Mouse (Mus musculus): ENCODE measurements around the gene Src. TPM values are rescaled to one million over a fixed set of nuclear protein-coding genes. Genes with fewer than 3 reads are reported as not detected.

Gene Src
- polyA plus RNA-seq, 1 experiment from 2014 or later, result 37.9 TPM

DNA sequence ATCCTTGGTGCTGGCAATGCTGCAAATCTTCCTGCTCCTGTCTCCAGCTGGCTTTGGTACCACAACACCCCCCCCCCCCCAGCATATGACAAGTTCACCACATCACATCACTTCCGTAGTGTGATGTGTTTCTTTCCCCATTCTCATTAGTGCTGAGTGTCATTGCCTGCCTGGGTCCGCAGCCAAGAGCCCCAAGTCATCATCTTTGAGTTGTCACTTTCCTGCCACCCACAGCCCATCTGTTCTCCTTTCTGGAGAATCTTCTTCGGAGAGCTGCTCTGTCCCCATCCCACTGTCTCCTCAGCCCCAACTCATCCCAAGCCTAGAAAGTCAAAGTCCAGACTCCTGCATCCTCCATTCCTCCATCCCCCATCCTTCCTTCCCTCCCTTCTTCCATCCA is 75.0 kb downstream of the Src start:
- Histone ChIP-seq H3K9ac (replicated peaks) (no peak overlapping the region), H3K4me1 (peaks cover 12% of the 10 kb centered on the region), H3K4me2 (replicated peaks) (no peak overlapping the region), H3K4me3 (no peak overlapping the region), H3K36me3 (no peaks in the 10 kb centered on the region), H3K27ac (replicated peaks) (no peak overlapping the region), H3K9me3 (no peaks in the 10 kb centered on the region), H3K27me3 (no peaks in the 10 kb centered on the region)
- 64% methylated on average over 3 of the region's 3 CpGs for WGBS
- ATAC-seq (replicated peaks), result no peak

DNA sequence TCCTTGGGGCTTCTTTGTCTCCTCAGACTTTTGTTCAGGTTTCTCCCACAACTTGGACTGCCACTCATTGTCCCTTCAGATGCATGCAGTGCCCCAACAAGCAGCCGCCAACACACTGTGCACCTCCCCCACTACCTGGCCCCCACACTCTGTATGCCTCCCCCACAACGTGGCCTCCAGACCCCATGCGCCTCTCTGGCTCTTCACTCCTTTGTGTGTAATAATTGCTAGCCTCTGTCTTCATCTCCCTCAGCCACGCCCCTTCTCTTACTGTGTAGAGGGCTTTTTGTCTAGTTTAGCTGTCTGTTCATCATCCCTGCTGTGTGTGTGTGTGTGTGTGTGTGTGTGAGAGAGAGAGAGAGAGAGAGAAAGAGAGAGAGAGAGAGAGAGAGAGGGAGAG is 80.3 kb downstream of the Src start:
- H3K9ac ChIP-seq (replicated peaks), result no peak overlapping the region
- 3% methylated on average over 4 of the region's 4 CpGs for WGBS

DNA sequence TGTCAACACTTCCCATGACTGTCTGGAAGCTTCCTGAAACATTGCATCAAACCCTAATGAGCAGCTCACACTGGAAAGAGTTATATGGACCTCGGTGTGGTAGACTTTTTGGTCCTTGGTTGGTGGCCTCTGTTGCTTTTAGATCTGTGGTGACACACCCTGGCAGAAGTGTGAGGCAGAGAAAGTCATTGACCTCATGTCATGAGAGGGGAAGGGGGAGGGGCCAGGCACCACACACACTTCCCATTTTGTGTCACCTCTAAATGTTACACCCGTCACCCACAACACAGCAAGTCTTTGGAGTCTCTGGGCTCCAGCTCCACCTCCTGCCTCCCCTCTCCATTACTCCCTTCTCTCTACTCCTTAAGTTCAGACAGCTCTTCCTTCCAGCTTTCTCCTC is 82.1 kb downstream of the Src start:
- Histone ChIP-seq H3K9ac (replicated peaks) (no peak overlapping the region), H3K27ac (replicated peaks) (no peak overlapping the region), H3K4me2 (replicated peaks) (no peak overlapping the region), H3K36me3 (no peaks in the 10 kb centered on the region), H3K27me3 (no peaks in the 10 kb centered on the region), H3K4me3 (no peak overlapping the region), H3K9me3 (no peaks in the 10 kb centered on the region), H3K4me1 (peaks cover 17% of the 10 kb centered on the region)
- ATAC-seq (replicated peaks), result no peak
- 88% methylated on average over 2 of the region's 2 CpGs for WGBS

More for the DNA sequence above, 80.3 kb downstream of the Src start:
- no peaks in the 10 kb centered on the region for H3K27me3 ChIP-seq
- ATAC-seq (replicated peaks), result peak; percentile 84
- no peak overlapping the region for H3K4me3 ChIP-seq
- peak overlapping the region; percentile 81 for H3K27ac ChIP-seq (replicated peaks)
- peaks cover 17% of the 10 kb centered on the region for H3K4me1 ChIP-seq
- H3K4me2 ChIP-seq (replicated peaks), result no peak overlapping the region
- no peaks in the 10 kb centered on the region for H3K36me3 ChIP-seq
- H3K9me3 ChIP-seq, result no peaks in the 10 kb centered on the region

DNA sequence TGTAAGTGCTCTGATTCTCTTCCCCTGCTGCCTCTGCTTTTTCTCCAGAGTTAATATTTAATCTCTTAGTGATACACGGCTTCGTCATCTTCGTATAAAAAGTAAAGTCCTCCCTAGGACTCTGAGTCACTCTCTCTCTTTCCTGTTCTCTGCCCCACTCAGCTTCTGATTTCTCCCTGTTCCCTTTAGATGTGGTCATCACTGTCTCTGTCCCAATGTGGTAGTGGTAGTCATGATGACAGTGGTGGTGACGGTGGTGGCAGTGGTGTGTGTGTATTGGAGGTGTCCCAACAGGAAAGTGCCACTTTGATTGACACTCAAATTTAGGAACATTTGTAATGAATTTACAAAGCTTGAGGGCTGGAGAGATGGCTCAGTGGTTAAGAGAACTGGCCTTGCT is 83.1 kb downstream of the Src start:
- no peak for ATAC-seq (replicated peaks)
- H3K36me3 ChIP-seq, result no peaks in the 10 kb centered on the region
- H3K4me3 ChIP-seq, result no peak overlapping the region
- H3K9ac ChIP-seq (replicated peaks), result no peak overlapping the region
- H3K4me2 ChIP-seq (replicated peaks), result no peak overlapping the region
- H3K27ac ChIP-seq (replicated peaks), result no peak overlapping the region
- H3K4me1 ChIP-seq, result peaks cover 18% of the 10 kb centered on the region
- no peaks in the 10 kb centered on the region for H3K27me3 ChIP-seq
- H3K9me3 ChIP-seq, result no peaks in the 10 kb centered on the region
- 95% methylated on average over 4 of the region's 4 CpGs for WGBS

DNA sequence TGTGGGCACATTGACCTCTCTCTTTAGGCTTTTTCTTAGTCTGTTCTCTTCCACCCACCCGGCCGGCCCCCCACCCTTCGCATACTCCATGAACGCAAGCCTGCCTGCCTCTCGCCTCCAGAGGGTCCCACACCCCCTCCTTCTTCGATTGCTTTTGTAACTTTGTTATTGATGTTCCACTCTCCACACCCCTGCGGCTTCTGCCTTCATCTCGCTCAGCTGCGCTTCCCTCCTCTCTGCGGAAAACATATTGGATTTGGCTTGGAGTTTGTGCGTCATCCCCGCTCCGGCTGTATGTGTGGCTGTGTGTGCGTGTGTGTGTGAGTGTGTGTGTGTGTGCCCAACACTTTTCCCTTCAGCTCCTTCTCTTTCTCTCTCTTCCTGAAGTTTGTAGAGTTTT is 88.5 kb downstream of the Src start:
- WGBS, result 30% methylated on average over 14 of the region's 14 CpGs
- Histone ChIP-seq H3K9me3 (no peaks in the 10 kb centered on the region), H3K9ac (replicated peaks) (no peak overlapping the region), H3K4me1 (peaks cover 11% of the 10 kb centered on the region), H3K4me2 (replicated peaks) (no peak overlapping the region), H3K27me3 (no peaks in the 10 kb centered on the region), H3K4me3 (no peak overlapping the region), H3K27ac (replicated peaks) (0 out of 2 replicates have a peak overlapping the region, but pooled peaks have one; percentile 30), H3K36me3 (no peaks in the 10 kb centered on the region)
- ATAC-seq (replicated peaks), result no peak; the same call in 1 of the 2 replicates

DNA sequence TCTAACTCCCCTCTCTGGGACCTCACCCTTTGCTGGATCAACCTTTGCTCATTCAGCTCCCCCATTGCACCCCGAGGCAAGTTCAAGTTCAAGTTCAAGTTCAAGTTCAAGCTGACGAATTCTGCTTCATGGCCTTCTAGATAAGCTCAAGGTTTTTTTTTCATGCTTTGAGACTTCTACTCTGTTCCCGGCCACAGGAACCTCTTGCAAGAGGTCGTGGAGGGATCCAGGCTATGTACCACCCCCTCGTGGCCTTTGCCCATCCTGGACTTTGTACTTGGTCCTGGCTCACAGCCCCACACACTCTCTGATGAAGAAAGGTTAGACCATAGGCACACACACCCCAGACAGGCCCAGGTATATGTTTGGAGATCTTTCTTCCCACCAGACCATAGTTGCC is 90.9 kb downstream of the Src start:
- Histone ChIP-seq H3K4me3 (no peak overlapping the region), H3K9ac (replicated peaks) (no peak overlapping the region), H3K27ac (replicated peaks) (no peak overlapping the region), H3K4me1 (peaks cover 28% of the 10 kb centered on the region), H3K36me3 (no peaks in the 10 kb centered on the region), H3K4me2 (replicated peaks) (no peak overlapping the region), H3K27me3 (no peaks in the 10 kb centered on the region), H3K9me3 (no peaks in the 10 kb centered on the region)
- ATAC-seq (replicated peaks), result no peak
- 84% methylated on average over 5 of the region's 5 CpGs for WGBS

DNA sequence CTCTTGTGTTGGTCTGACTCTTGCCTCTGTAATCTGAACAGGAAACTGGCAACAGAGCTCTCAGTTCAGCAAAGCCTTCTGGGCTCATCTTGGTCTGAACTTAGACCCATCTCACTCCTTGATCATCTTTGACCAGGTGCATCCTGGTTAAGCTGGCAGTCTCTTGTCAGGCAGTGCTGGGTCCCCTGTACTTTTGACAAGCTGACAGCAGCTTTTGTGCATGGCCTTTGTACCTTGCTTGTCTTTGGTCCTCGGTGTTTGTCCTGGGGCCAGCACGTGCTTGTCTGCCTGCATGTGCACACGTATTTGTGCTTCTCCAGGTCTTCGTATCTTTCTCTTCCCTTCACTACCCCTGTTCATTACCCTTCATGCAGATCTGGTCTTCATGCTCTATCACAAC is 91.8 kb downstream of the Src start:
- peaks cover 32% of the 10 kb centered on the region for H3K4me1 ChIP-seq
- H3K27me3 ChIP-seq, result no peaks in the 10 kb centered on the region
- no peak overlapping the region for H3K27ac ChIP-seq (replicated peaks)
- H3K4me3 ChIP-seq, result no peak overlapping the region
- no peak overlapping the region for H3K9ac ChIP-seq (replicated peaks)
- no peak for ATAC-seq (replicated peaks)
- H3K9me3 ChIP-seq, result no peaks in the 10 kb centered on the region
- H3K36me3 ChIP-seq, result no peaks in the 10 kb centered on the region
- 60% methylated on average over 4 of the region's 4 CpGs for WGBS
- no peak overlapping the region for H3K4me2 ChIP-seq (replicated peaks)

DNA sequence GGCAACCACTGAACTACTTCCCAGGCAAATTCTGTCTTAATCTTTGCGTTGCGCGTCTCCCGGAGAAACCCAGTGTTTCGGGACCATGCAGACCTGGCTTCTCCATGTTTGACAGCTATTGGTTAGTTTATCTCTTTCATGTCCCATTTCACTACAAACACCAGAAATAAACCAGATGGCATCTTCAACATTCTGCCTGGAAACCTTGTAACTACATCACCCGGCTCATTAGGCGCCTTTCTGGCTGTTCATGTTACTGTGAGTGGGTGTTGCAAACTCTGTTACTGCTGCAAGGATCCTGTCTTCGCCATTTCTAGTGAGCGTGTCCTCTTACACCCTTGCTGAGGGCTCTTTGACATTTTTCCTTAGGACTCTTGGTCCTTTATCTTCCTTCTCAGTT is 94.6 kb downstream of the Src start:
- peaks cover 27% of the 10 kb centered on the region for H3K4me1 ChIP-seq
- H3K4me3 ChIP-seq, result no peak overlapping the region
- H3K9ac ChIP-seq (replicated peaks), result no peak overlapping the region
- H3K36me3 ChIP-seq, result no peaks in the 10 kb centered on the region
- WGBS, result 70% methylated on average over 9 of the region's 9 CpGs
- H3K9me3 ChIP-seq, result no peaks in the 10 kb centered on the region
- peak overlapping the region; percentile 9 for H3K27ac ChIP-seq (replicated peaks)
- no peaks in the 10 kb centered on the region for H3K27me3 ChIP-seq
- no peak overlapping the region for H3K4me2 ChIP-seq (replicated peaks)
- ATAC-seq (replicated peaks), result no peak

DNA sequence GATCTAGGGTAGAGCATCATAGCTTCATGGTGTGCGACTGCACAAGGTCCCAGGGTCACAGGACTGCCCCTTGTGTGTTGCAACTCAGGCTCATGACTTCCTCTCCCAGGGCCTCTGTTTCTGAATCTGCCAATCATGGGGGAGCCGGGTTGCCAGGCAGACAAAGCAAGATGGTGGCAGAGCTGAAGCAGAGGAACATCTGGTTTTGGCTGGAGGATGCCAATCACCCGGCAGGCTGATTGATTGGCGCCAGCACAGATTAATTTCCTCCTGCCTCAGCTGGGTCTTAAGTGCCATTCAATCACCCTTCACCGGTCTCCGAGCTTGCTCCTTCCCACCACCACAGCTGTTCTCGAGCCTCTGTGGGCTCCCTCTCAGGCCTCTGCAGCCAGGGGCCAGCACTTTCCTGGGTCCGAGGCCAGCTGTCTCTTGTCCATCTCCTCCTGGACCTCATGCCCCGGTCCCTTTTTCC is 95.5 kb downstream of the Src start:
- Histone ChIP-seq H3K9me3 (no peaks in the 10 kb centered on the region), H3K27me3 (no peaks in the 10 kb centered on the region), H3K27ac (replicated peaks) (peak overlapping the region; percentile 31; the same call in 1 of the 2 replicates), H3K4me1 (peaks cover 35% of the 10 kb centered on the region), H3K36me3 (no peaks in the 10 kb centered on the region), H3K4me3 (no peak overlapping the region), H3K9ac (replicated peaks) (no peak overlapping the region), H3K4me2 (replicated peaks) (no peak overlapping the region)
- ATAC-seq (replicated peaks), result no peak
- WGBS, result 19% methylated on average over 9 of the region's 9 CpGs

DNA sequence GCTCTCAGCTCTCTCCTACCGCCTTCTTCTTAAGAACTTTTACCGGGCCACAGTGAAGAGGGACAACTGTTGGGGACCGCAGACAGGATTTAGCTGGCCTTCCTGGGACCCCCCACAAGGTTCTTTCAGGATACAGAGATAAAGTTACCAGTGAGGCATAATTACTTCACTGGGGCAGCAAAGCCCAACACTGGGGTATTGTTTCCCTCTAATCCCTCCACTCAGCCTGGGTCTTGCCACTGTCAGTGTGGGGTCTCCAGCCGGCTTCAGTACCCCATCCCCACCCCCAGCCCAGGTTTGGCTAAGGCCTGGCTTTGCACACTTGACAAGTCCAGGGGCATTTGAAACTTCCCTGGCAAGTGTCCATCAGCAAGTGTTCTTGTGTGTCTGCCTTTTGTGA is 96.1 kb downstream of the Src start:
- H3K27me3 ChIP-seq, result no peaks in the 10 kb centered on the region
- no peaks in the 10 kb centered on the region for H3K36me3 ChIP-seq
- H3K4me2 ChIP-seq (replicated peaks), result no peak overlapping the region
- ATAC-seq (replicated peaks), result no peak
- peaks cover 37% of the 10 kb centered on the region for H3K4me1 ChIP-seq
- no peak overlapping the region for H3K4me3 ChIP-seq
- H3K9ac ChIP-seq (replicated peaks), result no peak overlapping the region
- peak overlapping the region; percentile 31; the same call in 1 of the 2 replicates for H3K27ac ChIP-seq (replicated peaks)
- WGBS, result 3% methylated on average over 4 of the region's 4 CpGs
- no peaks in the 10 kb centered on the region for H3K9me3 ChIP-seq

DNA sequence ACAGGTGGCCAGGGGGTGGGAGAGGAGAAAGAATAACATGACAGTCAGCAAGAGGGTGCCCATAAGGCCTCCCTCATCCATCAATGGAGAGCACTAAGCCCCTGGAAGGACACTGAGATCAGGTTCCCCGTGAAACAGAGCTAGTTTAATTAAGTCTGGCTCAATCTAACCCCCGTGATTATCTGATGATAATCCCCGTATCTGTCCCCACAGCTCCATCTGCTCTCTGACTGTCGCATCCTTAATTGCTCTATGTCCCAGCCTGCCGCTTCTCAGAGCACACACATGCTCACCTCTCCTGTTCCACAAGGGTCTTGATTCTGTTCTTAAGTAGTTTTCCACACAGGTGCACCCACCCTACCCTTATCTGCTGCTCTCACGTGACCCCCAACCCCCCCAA is 99.3 kb downstream of the Src start:
- peak overlapping the region; percentile 45 for H3K27ac ChIP-seq (replicated peaks)
- no peak overlapping the region for H3K9ac ChIP-seq (replicated peaks)
- no peak; the same call in 1 of the 2 replicates for ATAC-seq (replicated peaks)
- H3K9me3 ChIP-seq, result no peaks in the 10 kb centered on the region
- H3K4me2 ChIP-seq (replicated peaks), result no peak overlapping the region
- peaks cover 53% of the 10 kb centered on the region for H3K4me1 ChIP-seq
- no peaks in the 10 kb centered on the region for H3K27me3 ChIP-seq
- 34% methylated on average over 6 of the region's 6 CpGs for WGBS
- H3K4me3 ChIP-seq, result no peak overlapping the region
- H3K36me3 ChIP-seq, result no peaks in the 10 kb centered on the region

DNA sequence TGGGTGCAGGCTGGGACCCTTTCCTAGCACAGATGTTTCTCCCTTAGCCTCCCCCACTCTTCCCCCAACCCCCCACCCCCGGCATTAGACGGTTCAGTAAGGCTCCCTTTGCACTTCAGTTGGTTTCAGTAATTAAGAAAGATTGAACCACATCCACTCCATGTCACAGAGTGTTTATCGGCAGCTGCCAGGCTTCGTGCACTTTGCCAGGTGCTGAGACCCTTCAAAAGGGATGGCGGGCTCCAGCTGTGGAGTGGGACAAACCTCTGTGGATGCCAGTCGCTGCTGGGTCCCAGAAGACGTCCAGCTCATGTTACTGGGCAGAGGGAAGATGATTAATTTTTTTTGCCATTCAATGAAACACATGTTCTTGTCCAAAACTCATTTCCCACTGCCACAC is 100.2 kb downstream of the Src start:
- no peak overlapping the region for H3K4me3 ChIP-seq
- no peak overlapping the region for H3K4me2 ChIP-seq (replicated peaks)
- no peak overlapping the region; the same call in 1 of the 2 replicates for H3K27ac ChIP-seq (replicated peaks)
- WGBS, result 51% methylated on average over 7 of the region's 7 CpGs
- H3K27me3 ChIP-seq, result no peaks in the 10 kb centered on the region
- H3K36me3 ChIP-seq, result no peaks in the 10 kb centered on the region
- H3K4me1 ChIP-seq, result peaks cover 46% of the 10 kb centered on the region
- no peaks in the 10 kb centered on the region for H3K9me3 ChIP-seq
- no peak for ATAC-seq (replicated peaks)
- no peak overlapping the region for H3K9ac ChIP-seq (replicated peaks)

DNA sequence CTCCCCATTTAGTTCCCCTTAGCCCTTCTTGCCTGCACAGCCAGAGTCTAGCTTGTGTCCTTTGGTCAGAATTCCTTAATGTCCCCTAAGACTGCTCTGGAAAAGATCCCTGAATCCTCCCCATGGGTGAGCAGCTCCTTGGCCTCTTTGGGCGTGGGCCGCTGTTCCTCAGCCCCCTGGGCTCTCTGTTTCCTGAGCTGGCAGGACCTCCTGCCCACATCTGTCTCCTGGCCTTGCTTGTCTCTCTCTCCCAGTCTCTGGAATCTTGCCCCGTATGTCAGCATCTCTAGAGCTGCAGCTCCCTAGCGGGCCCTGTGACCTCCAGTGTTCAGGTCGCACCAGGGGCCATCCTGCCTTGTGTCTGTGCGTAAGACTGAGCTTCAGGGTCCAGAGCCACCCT is 101.2 kb downstream of the Src start:
- no peaks in the 10 kb centered on the region for H3K27me3 ChIP-seq
- no peak overlapping the region for H3K9ac ChIP-seq (replicated peaks)
- H3K9me3 ChIP-seq, result no peaks in the 10 kb centered on the region
- no peak overlapping the region for H3K4me3 ChIP-seq
- no peaks in the 10 kb centered on the region for H3K36me3 ChIP-seq
- peaks cover 36% of the 10 kb centered on the region for H3K4me1 ChIP-seq
- WGBS, result 76% methylated on average over 6 of the region's 6 CpGs
- no peak overlapping the region for H3K4me2 ChIP-seq (replicated peaks)
- peak overlapping the region; percentile 67 for H3K27ac ChIP-seq (replicated peaks)
- no peak for ATAC-seq (replicated peaks)
